Mouse (Mus musculus) T-helper 1 cell (primary cell): ENCODE measurements around the gene Pithd1.

Source experiments
- in situ Hi-C: fragments of 300-600 bp; cut with MboI, MseI; formaldehyde crosslinking; loops from one replicate; pipeline ENCODE4 v1.15.1; 2025; ENCODE audit warnings: high pct_unique_total_duplicates

The Pithd1 gene

DNA sequence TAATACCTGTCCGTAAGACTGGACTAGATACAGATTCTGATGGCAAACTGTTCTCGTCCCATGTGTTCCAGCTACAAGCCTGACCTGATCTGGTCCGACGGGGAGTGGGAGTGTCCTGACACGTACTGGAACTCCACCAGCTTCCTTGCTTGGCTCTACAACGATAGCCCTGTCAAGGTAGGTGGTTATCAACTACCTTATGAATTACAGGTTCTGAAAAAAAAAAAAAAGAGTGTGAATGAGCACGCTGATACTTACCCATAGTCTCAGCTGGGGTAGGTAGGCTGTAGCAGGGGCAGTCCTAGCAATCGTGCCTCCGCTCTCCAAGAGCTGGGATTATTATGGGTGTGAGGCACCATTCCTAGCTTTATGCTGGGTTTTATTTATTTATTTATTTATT lies 57.2 kb downstream of the Pithd1 start:
- in situ Hi-C loops, result loop anchor here (5.0 kb wide), 1 partner anchor 43 kb away; no protein-coding TSS in a partner anchor

DNA sequence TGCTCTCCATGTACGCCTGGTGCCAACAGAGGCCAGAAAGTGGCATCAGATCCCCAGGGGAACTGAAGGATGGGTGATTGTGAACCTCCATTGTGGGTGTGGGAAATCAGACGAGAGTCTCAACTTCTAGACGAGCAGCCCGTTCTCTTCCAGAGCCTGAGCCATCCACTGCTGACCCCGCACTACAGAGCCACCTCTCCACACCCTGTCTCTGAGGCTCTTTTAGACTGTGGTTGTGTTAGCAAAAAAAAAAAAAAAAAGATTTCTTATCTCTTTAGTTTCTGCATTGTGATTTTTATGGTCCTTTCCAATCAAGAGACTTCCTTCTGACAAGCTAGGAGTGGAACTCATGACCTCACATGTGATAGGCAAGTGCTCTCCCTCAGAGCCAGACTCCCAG lies 57.7 kb downstream of the Pithd1 start:
- in situ Hi-C loops, result loop anchor here (5.0 kb wide), 1 partner anchor 42 kb away; no protein-coding TSS in a partner anchor

DNA sequence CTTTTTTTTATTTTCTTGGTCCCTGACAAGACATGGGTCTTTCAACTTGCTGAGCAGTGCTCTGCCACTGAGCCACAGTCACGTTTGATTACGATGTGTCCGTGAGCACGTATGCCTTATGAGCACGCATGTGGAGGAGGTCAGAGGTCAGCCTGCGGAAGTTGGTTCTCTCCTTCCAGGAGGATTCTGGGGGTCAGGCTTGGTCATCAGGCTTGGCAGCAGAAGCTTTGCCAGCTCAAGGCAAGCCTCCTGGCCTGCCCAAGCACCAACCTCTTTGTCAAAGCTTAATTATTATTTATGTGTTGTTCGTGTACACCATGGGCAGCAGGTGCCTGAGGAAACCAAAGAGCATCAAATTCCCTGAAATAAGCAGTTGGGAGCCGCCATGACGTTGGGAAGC lies 58.7 kb downstream of the Pithd1 start:
- in situ Hi-C loops, result loop anchor here (5.0 kb wide), 1 partner anchor 41 kb away; no protein-coding TSS in a partner anchor

DNA sequence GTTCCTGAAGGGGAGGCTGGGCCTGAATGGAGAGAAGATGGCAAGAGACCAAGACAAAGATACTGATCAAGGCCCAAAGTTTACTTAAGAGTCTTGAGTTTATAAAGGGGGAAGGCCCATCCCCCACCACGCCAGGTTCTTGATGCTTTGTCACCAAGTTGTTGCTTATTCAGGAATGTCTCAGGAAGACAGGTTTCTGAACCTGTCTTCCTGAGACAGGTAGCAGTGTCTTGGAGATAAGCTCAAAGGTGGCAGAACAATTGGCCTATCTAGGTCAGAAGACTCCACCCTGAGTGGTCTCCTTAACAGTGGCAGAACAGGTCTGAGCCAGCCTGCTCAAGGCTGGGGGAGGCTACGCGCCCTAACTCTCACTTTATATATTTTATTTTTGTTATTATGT lies 60.2 kb downstream of the Pithd1 start:
- in situ Hi-C loops, result loop anchor here (5.0 kb wide), 1 partner anchor 40 kb away; no protein-coding TSS in a partner anchor

DNA sequence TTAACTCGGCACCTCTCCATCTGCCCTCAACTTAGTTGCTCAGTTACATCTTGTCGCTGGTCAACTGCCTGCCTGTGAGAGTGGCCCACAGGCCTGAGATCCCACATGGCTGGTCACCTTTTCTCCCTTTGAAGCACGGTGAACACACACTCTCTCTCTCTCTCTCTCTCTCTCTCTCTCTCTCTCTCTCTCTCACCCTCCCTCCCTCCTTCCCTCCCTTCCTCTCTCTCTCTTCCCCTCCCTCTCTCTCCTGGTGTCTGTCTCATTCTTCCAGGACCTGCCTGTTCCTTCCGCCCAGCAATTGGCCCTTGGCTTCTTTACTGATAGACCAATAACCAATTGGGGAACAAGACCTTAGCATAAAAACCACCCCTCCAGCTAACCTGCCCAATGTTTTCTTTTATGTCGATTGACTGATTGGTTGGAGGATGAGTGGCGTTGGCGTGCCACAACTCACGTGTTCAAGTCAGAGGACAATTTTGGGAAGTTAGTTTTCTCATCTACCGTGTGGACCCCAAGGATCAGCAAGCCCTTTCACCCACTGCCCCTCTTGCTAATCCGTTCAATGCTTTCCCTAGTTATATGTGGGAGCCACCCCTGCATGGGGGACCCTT lies 60.8 kb downstream of the Pithd1 start:
- in situ Hi-C loops, result loop anchor here (5.0 kb wide), 1 partner anchor 39 kb away; no protein-coding TSS in a partner anchor
